Mouse (Mus musculus) megakaryocyte progenitor cell, adult 5-6 weeks (primary cell): ENCODE results near the gene Mlip. TPM values are rescaled to one million over a fixed set of nuclear protein-coding genes. Genes with fewer than 3 reads are reported as not detected.

Experiments
- ATAC-seq: replicated peaks from 2 replicates; pipeline ENCODE4 v1.8.0; 2016; ENCODE audit warnings: mild to moderate bottlenecking, moderate TSS enrichment, inconsistent platforms; ENCODE audit not compliant: poor library complexity
- total RNA-seq, 2 experiments: library from RNA; stranded (forward) in 1 of 2; stranded (reverse) in 1 of 2; fragments of 157-497, 149-512 nt in 1 of 2; fragments of 200-1000 nt in 1 of 2; gene quantifications; 2 replicates each; pipeline versions ENCODE4 v1.2.3 to v1.2.4; 2015 to 2017

Gene Mlip
- total RNA-seq, 2 experiments from 2014 or later, result not detected

DNA sequence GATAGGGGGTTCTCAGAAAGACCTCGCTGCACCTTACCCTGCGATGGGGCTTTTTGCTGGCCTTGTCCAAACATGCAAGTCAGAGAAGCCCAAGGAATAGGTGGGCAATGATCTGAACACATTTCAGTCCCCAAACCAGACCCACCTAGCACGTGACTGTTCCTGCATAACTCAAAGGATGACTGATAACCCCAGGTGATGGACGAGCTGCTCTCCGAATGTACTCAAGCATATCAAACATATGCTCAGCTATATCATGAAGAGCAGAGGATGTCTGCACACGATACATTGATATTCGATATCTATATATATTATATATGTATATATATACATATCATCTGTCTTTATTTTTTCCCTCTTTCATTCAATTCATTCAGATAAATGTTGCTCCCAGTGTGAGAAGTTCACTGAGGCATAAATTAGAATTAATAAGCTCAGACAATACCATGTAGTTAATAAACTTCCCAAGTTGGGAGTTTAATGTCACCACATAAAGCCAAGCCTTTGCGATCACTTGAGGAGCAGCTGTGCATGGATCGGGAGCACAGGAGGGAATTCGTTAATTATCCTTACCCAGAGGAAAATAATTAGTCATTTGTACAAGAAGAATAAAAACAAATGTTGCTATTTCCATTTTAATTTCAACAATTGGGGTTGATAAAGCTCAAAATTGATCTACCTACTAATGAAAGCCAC is 6.7 kb upstream of the Mlip start:
- no peak for ATAC-seq

DNA sequence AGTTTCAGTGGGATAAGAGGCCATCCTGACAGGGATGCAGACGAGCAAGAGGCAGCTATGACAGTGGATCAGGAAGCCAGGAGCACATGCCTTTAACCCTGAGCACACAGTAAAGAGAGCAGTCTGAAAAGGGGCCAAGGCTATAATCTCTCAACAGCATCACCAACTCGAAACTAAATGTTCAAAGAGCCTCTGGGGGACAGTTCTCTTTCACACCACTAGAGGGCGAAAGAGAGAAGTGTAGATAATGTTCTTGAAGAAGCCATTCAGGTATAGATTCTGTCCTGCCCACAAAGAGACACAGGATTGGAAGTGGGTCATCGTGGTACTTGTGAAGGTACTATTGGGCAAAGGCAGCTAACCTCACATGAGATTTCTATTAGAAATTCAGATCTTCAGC is 1.2 kb upstream of the Mlip start:
- no peak for ATAC-seq

DNA sequence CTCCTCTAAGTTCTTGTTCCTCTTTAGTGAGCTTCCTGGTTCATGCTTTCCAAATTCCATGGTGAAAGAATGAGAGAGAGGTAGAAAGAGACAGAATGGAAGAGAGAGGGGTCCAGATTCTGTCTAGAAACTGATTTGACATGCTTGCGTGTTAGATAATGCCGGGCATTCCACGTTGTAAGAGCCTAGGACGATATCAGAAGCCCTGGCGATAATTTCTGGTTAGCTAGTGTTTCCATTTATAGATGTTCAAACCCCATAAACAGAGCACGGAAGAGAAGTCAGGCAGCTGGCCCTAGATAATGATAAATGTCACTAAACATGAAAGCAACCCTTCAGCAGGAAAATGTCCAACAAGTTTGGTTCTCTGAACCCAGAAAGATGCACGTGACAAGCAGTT is 5.1 kb downstream of the Mlip start:
- ATAC-seq, result no peak

- ATAC-seq, result no peak
Observed at GRCm38 (mm10) chr9:77344318-77344717, 8.5 kb downstream of the Mlip start.

DNA sequence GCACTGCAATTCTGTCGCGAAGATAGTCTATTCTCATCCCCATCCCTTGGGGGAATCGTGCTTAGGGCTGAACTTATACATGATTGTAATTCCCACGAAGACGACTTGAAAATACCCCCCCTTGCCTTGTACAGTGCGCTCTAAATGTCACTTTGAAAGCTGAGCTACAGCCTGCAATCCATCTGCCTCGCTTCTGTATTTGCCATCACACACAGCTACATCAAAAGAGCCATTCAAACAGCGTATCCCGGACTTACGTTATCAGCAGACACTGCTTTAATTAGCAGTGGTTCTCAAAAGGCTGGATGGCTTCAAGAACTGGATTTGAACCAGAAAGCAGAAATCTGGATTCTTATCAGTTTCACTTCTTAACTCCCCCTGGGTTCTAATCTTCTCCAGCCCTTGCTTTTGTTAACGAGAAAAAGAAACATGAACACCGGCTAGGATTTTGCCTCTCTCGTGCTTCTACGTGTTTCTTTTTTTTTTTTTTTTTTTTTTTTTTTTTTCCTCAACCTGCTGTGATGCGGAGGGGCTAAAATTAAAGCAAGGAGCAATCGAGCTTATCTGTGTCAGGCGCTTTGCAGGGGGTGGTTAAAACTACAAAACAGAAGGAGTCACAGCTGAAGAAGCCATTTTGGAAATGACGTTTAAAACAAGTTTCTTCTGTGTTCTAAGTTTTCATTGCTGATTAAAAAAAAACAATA is 12.5 kb downstream of the Mlip start:
- no peak for ATAC-seq

DNA sequence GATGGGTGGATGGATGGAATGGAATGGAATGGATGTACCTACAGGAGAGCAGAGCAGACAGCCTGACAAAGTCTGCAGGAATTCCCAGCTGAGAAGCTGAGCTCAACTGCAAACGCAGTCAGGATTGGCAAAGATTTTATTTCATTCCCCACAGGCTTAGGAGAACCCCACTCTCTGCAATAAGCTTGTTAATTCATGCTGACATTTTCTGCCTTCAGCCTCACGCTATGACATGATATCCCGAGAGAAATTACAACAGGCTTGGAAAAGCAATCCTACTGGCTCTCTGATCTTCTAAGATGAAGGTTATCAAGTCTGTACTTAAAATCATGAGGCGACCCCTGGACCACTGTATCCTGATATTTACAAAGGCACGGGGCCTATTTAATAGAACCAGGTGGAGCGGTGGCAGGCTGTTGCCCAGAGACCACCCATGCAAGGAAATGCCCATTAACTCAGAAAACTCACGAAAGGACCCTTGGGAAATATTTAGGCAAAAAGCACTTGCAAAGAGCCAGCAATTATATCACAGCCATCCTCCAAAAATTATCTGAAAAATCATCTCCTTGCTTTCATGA is 13.1 kb downstream of the Mlip start:
- no peak for ATAC-seq

- ATAC-seq, result no peak
Observed at GRCm38 (mm10) chr9:77335370-77335769, 17.4 kb downstream of the Mlip start.

DNA sequence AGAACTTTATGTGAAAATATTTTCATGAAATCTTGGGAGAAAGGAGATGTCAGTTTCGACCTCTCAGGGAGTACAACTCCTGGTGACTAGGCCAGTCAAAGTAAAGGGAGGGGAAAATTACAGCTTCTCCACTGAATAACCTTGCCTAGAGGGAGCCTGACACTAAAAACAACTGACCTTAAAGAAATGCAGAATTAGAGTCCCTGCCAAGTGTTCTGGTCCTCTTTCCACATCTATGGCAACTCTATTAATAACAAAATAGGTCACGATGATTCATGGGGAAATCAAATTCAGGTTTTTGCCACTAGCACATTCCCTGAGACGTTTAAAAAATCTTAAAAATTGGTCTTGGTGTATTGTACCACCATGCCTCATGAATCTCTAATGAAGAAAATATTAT is 34.4 kb downstream of the Mlip start:
- ATAC-seq, result no peak

GRCm38 (mm10) chr9:77310548-77310947 is 42.2 kb downstream of the Mlip start:
- ATAC-seq, result no peak

GRCm38 (mm10) chr9:77305417-77305816 is 47.4 kb downstream of the Mlip start:
- no peak for ATAC-seq

DNA sequence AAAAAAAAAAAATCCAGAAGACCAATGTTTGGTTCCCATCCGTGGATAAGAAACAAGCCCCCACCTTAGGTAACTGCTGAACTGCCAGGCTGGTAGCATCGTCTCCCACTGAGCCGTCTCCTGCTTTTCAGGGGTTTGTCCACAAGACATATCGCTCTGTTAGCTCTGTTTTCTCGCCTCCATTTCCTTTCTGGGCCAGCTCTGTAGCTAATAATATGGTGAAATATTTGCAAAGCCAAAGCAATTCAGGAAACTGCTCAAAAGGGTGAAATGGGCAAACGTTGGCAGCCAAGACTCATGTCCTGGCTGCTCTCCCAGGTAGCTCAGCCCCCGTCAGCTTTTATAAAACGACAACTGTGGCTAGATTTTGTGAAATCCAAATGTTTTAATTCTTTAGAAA is 50.4 kb downstream of the Mlip start:
- ATAC-seq, result no peak

DNA sequence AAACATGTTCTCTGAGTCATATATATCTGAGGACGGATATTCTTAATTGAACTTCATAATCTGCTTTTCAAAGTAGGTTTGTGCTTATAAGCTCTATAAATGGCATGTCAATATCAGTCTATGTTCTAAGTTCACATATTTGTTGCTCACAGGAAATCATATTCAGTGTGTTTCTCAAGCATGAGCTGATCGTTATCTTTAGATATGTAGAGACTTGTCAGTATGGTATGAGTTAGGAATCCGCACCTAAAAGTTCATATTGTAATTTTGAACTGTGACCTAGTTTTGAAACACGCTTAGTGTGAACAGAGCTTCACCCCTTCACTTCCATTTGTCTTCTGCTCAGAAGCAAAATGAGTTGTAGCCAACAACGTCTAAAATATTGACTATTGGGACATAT is 64.8 kb downstream of the Mlip start:
- no peak for ATAC-seq

DNA sequence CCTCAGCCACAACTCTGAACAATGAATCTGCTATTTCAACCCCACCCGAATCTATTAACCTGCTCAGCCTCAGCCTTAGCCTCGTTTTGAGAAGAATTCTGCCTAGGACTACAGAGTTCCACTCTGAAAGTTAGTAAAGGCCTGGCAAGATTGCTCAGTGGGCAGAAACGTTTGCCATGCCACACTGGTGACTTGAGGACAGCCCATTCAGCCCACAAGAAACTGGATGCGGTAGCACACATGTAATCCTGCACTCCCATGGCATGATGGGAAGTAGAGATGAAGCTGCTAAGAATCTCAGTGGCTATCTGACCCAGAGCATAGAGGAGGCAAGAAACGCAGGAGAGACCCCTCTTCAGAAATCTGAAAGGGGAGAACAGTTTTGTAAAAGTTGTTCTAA is 73.4 kb downstream of the Mlip start:
- no peak for ATAC-seq

DNA sequence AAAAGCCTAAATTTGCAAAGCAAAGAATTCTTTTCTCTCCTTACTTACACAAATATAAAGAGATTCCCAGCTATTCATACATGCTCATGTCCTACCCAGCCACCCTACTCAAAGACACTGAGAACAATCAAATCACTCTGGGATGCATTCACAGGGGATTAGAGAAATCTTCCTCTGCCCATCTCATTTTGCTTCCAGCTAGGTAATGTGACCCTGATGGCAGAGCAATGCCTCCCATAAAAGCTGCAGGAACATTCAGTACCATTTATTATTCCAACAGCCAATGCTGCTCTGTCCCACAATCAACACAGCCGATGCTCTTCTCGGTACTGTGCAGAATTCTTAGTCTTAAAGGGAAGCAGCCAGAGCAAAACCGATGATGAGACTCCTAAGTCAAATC is 74.7 kb downstream of the Mlip start:
- no peak for ATAC-seq

- ATAC-seq, result no peak
Observed at GRCm38 (mm10) chr9:77277270-77277669, 75.5 kb downstream of the Mlip start.

DNA sequence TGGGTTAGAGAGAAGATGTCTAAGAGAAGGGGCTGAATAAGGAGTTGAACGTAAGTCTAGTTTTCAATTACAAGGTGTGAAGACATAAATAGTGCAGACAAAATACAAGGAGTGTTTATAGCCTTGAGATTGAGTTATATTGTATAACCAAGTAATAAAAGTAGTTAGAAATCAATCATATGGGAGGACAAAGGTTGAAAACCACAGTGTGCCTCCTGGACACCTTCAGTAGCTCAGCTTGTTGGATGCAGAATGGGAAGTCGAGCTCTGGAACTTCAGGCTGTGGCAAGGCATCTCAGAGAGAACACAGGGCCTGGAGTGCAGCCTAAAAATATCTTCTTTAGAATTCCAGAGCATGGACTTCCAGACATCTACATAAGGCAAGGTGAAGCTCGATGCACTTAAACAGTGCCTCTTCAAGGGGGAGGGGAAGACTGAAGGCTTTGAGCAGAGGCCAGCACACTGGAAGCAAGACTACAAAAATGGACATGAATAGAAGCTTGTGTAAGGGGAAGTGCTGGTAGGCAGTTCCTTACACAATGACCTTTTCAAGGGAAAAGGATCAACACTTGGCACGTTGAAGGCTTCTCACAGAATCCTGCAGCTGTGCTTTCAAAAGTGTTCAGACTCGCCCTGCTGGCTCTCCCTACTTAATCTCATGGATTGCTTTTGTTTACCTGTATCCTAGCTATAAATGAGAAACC is 76.2 kb downstream of the Mlip start:
- no peak for ATAC-seq

DNA sequence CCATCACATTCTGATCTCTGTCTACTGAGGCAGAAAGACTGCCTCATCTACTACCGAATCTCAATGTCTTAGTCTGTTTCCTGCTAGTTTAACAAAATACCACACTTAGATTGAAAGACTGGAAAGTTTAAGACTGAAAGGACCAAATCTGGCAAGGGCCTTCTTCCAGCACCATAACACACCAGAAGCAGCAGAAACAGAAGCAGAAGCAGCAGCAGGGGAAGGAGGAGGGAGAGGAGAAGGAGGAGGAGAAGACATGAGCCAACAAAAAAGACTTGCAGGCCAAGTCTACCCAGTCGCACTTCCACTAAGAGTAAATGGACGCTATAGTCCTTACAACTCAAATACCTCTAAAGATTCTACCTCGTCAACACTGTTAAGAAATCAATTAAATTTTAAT is 80.0 kb downstream of the Mlip start:
- no peak for ATAC-seq

GRCm38 (mm10) chr9:77265268-77266017 is 87.3 kb downstream of the Mlip start:
- peak; percentile 26; the same call in 1 of the 2 replicates for ATAC-seq

DNA sequence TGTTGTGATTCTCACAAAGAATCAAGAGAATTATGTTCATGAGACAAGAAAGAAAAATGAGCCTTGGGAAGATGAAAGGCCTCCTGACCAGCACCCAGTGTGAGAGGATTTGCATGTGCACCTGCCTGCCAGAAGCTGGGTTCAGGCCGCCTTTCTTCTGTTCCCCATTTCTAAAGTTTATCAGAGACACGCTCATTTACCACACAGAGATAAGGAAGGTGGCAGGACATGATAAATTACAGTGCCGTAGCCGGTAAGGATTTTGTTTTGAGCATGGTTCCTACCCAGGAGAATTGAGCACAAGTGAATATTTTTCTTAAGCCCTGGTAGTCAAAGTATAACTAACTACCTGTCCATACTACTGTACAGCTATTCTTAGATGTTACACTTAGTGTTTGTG is 93.7 kb downstream of the Mlip start:
- ATAC-seq, result peak; percentile 85

DNA sequence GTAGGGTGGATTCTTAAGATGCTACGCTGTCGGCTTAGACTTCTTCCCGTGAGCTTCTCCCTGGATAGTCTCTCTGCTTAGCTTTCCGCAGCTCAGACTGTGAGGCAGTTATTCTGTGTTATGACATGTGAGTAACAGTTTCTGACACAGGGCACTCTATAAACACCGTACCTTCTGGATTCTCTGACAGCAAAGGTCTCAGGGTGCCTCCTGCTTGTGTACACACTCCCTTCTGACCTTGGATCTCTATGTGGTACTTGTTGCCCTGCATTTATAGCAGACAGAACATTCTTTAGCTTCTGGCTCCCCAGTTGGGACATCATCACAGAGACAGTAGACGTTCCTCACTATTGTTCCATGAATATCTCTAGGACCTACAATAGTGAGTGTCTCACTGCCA is 94.5 kb downstream of the Mlip start:
- ATAC-seq, result no peak

DNA sequence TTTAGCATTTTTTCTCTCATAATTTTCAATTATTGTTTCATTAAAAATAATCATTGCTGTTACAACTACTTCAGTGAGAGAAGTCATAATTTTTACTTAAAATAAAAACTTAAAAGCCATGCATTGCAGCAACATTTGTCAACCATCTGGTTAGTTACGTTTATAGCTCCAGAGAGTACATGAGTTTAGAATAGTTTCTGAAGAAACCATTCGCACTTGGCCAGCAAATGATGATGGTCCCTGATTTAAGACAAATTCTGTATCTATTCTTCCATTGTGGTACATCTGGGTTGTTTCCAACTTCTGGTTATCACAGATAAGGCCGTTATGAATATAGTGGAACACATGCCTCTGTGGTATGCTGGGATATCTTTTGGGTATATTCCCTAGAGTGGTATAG is 98.3 kb downstream of the Mlip start:
- ATAC-seq, result 0 out of 2 replicates have a peak, but pooled peaks have one; percentile 42
